Mouse (Mus musculus) ZHBTc4 (cell line): ENCODE measurements around the gene Slc6a9.
A peak's percentile ranks its signal among the peaks of the same experiment; 100 is the strongest.

ENCODE experiments used
- DNase-seq: peaks from one replicate; pipeline ENCODE4 v3.0.0-alpha.2; 2011; ENCODE audit warnings: low read depth, low spot score

The Slc6a9 gene

DNA sequence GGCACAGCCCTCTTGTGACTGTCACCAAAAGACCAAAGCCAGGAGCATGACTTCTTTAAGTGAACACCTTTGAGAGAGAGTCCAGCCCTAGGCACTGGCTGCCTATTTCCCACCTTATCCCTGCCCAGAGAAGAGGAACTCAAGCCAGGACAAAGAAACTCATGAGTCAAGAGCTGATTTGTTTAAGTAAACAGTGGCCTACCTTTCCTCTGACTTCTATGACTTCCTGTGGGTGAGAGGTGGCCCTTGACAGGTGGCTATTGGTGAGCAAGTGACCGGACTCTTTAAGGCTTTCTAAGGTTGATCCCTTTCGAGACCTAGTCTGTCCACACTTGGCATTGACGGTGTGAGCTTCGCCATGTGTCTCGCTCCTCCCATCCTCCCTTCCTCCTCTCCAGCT, 6.5 kb downstream of the Slc6a9 start:
- no peak for DNase-seq

DNA sequence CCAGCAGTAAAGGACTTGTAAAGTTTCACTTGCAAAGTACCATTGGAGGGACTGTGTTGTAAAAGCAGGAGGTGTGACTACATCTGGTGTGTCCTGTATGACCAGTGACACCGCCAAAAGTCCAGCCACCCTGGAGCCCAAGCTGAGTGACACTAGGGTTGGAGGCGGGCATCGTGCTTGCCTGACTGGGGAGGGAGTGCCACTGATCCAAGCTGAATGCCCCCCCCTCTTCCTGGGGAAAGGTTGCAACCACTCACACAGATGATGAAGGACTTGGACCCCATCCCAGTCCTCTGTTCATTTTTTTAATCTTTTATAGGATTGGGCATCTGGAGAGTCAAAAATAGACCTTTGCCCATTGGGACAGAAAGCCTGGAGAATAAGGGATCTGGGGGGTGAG, 7.3 kb downstream of the Slc6a9 start:
- no peak for DNase-seq

DNA sequence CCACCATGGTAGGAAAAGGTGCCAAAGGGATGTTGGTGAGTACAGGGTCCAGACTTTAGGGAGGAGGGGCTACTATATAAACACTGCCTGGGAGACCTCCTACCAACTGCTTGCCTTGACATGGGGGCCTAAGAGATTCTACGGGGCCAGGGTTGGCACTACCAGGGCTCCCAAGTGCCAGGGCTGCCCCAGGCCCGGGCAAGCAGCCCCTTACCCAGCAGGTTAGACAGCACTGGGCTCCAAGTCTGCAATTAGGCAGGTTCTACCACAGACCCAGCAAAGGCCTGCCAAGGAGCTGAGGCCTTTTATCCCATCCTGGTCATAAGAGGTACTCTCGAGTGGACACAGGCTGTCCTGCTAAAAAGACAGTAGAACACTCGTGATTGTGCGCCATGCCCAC, 8.8 kb downstream of the Slc6a9 start:
- DNase-seq = no peak

DNA sequence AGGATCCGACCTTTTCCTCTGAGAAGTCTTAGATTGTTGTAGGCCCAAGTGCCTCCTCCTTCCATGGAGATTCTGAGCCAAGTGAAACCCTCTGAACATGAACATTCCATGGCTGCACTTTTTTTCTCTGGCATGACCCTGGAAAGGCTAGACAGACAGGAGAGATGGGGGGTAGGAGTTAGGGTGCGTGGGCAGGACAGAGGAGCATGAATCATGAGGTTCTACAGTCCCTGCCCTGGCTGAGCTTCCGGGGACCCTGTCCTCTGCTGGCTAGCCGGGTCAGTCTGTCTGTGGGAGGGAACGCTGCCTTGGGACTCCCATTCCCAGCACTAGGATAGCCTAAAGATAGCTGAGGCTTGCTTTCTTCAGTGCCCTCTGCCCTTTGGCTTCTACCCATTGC, 10.2 kb downstream of the Slc6a9 start:
- DNase-seq = no peak

DNA sequence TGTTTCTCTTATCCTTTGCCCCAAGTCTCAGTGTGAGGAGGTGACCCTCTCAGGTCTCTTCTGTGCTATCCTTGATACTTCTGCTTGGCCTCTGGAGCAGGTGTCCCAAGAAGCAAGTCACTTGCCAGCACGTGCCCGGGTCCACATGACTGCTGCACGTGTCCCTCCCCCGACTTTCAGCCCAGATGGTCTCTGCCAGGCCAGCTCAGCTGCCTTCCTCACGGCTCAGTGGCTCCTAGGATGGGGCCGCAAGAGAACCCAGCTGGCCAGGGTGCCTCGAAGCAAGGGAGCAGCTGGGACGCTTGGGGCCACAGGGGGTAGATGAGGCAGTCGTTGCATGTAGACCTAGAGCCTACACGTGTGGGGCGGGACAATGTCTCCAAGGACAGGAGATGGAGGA, 11.0 kb downstream of the Slc6a9 start:
- DNase-seq = no peak

DNA sequence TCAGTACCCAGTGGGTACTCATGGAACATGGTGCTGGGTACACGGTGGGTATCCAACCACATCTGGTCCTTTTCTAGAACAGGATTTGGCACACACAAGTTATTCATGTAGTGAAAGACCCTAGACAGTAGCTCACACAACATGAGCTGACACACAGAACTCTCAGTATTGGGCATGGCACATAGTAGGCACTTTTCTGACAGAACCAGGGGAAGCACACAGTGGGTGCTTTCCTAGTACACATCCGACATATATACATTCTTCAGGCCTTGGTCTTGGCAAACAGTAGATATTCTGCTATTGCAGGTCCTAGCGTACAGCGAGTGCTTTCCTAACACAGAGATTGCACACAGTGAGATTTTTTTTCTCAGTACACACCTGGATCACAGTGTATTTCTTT, 12.0 kb downstream of the Slc6a9 start:
- DNase-seq = no peak

DNA sequence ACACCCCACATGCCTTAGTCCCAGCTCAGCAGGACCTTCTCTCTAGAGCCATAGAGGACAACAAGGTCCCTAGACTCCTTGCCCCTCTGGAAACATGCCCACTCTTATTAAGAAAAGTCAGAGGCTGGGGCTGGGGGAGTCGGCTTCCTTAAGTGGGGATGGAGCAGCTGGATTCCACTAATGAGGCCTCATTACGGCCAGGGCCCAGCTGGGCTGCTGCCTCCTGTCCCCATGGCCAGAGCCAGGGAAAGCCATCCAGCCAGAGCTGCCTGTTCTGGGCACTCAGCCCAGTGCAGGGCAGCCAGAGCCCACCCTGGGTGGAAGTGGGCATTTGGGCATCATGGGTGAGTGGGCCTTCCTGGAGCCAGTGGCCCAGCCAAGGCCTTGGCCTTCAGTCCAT, 12.7 kb downstream of the Slc6a9 start:
- DNase-seq = no peak

DNA sequence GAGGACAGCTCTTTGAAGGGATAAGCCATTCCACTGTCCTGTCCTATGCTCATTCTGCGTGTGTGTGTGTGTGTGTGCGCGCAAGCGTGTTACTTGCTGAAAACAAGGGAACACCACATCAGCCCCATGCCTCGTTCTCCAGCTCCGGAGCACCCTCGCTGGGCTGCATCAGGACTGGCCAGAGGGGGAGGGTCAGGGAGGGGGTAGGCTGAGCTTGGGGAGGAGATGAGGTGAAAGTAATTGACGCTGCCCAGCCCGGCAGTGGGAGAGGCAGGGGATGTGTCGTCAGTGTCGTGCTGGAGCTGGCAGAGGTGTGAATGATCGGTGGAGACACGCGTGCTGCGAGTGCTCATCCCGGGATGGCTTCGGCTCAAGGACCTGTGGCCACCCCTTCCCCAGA, 14.8 kb downstream of the Slc6a9 start:
- DNase-seq = no peak

DNA sequence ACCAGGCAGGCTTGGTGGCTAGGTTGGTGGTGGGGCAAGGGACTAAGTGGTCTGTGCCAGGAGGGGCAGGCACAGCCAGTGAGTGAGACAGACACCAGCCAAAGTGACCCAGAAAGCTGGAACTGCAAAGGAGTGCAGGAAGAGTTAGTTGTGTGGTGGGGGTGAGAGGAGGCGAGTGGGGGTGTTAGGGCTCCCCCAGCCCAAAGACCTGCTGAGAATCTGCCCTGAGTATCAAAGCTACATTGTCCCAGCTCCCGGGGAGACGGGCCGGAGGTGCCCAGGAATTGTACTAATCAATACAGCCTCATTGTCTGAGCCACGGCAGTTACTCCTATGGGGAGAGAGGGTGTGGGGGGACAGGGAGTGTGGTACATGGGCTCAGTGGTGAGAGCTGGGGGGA, 15.2 kb downstream of the Slc6a9 start:
- no peak for DNase-seq

DNA sequence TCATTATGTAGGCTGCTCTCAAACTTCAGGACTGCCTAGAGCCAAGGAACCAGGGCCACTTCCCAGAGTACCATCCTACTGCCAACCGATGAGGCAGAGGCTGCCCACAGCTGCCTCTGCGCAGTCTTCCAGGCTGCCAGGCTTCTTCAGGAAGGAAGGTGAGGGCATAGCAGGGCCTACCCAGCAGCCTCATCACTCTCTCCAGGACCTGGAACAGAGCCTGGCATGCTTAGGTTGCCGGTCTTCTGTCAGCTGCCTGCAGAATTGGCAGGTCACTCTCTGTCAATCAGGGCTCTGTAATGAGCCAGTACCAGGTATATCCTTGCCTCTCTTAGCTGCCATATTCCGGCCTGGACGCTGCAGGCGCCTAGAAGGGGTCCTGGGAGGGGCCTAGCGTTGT, 15.9 kb downstream of the Slc6a9 start:
- no peak for DNase-seq

DNA sequence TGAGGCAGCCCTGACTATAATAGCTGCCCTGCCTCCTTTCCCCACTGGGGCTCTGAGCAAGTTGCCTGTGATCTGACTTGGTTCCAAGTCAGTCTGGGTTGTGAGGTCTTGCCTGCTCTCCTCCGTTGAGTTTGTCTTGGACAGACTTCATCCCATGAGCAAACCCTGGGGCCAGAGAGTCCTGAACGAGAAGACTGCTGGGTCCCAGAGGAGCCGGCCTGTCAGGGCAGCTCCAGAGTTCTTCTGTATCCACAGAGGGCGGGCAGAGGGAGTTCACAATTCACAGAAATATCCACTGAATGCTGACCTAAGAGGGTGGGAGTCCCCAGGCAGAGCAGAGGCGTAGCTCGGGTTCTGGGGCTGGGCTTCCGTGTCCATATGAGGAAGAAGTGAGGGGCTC, 16.6 kb downstream of the Slc6a9 start:
- no peak for DNase-seq

DNA sequence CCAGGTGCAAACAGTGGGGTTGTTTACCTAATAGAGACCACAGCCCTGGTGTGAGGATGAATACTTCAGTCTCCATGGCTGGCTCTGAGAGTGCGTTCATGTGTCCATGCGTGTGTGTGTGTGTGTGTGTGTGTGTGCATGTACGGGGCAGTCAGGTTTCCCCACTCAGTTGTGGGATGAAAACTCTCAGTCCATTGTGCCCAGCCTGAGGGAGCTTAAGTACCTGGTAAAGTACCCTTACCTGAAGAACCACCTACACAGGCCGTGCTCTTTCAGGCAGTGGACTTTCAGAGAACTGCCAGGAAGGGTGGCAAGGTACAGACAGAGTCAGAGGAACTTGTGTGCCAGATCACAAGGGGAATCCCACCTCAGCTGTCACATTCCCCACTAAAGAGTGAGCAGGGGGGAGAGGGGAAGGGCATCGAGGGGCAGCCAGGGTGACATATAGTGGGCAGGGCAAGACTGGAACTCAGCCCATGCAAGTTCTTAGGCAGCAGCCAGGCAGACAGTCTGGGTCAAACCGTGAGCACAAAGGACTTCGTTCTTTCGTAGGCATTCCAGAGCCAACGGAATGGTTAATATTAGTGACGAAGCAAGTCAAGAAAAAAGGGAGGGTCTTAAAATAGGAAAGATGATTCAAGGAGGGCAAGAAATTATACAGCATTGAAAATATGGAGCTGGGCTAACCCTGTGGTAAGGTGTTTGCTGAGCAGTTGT, 18.0 kb downstream of the Slc6a9 start:
- DNase-seq = no peak

DNA sequence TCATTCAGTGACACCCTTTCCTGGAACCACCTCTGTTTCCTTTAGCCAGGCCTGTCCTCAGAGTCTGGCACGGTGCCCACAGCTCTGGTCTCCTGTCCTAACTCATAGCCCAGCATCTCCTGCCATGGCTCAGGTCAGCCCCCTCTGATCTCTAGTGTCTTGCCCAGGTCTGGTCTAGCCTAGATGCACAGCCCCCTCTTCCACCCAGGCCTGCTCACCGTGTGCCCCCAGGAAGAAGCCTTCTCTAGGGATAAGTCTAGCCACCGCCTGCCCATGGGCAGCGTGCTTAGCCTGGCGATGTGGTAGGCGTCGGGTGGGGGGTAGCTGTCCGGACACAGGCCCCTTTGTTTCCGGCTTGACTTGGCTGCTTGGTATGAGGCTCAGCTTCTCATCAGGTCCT, 20.8 kb downstream of the Slc6a9 start:
- DNase-seq = no peak

DNA sequence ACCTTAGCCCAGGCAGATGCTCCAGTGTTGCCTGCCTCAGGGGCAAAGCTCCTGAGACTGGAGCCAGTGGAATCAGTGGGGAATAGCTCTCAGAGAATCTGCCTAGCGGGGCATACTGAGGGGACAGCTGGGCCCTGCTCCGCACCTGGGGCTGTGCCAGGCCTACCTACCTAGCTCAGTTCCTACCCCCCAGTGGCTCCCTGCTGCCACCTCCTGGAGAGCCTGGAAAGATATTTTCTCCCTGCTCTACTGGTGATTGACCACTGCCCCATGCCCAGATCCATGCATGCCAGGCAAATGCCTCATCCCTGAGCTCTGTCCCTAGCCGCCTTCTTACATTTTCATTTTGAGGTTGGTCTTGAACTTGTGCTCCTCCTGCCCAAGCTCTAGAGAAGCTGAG, 24.5 kb downstream of the Slc6a9 start:
- peak; percentile 39 for DNase-seq

DNA sequence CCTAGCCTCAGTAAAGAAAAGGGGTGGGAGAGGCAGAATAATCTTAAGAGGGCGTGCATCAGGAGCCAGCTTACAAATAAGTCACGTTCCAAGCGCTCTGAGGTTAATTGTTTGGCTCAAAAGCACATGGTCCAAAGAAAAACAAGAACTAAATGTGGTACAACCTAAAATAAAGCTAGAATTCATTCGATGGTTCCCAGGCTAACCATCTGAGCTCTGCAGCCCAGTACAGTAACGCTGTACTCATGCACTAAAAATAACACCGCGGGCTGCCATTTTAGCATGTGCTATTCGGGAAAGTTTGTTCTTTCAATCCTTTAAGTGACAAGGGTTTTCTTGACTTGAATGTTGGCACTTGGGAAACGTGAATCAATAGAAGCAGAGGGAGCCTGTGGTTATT, 26.3 kb downstream of the Slc6a9 start:
- DNase-seq = no peak

DNA sequence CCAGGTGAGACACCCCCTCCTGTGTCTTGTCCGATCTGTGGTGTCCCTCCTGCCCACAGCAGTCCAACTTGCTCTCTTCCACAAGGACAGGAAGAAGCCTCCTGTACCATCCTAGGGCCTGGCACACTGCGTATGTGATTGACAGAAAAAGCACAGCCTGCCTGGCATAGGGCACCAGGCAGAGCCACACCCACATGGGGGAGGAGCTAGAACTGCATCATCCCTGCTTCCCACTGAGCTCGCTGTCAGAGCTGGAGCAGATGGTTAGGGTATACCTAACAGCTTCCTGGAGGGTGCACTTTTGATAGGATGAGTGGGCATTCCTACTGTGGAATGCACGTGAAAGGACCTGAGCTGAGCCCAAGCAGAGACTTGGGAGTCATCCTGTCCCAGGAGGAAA, 28.5 kb downstream of the Slc6a9 start:
- DNase-seq = no peak

DNA sequence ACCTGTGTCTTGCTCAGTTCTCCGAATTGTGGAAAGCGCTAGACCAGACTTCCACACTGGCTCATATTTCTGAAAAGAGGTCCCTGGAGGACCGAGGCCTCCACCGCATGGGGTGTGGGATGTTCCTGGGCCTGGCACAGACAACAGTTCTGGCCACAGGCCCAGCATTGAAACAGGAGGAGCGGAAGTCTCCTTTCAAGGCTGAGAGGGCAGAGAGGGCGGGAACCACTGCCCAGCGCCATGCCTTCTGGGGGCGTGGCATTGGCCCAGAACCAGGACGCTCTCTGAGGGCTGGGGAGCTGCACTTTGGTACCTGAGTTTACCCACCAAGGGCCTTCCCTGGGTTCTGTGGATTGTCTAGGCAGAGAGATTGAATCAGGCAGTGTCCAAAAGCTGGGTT, 31.8 kb downstream of the Slc6a9 start:
- DNase-seq = no peak

DNA sequence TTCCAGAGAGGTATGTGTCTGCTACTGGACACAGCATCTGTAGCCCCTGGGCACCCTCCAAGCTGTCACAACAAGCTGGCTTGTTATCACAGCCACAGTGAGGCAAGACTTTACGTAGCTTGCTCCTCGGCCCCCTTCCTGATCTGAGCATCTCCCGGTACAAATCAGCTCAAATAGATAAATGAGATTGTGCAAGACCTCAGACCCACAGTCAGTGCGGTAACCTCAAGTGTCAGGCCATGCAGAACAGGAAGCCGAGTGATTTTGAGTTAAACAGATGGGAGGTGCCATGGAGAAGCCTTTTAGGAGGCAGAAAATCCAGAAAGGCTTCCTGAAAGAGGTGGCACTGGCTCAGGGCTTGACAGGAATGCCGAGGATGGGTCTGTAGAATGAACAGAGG, 32.7 kb downstream of the Slc6a9 start:
- DNase-seq = no peak

DNA sequence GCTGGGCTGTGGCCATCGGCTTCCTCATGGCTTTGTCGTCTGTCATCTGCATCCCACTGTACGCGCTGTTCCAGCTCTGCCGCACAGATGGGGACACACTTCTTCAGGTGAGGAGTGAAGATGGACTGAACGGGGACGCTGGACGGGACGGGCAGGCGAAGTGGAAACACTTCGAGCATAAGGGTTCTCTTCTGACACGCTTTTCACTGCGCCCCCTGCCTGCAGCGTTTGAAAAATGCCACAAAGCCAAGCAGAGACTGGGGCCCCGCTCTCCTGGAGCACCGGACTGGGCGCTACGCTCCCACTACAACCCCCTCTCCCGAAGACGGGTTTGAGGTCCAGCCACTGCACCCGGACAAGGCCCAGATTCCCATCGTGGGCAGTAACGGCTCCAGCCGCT, 33.5 kb downstream of the Slc6a9 start:
- DNase-seq = peak; percentile 68

DNA sequence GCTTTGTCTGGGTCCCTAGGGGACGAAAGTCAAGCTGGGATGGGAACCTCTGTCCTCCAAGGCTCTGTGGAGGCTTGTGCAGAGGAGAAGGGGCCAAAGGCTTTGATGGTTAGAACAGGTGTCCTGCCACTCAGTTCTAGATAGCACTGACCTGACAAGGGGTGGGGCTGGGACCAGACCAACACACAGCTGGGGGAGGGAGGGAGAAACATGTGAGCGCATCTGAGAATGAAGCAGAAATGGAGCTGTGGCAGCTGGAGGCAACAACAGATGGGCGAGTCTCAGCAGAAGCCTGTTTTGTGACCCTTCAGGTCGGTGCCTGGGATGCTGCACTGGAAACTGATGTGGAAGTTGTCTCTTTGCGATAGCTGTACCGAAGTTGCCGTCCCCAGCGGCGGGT, 35.0 kb downstream of the Slc6a9 start:
- DNase-seq = no peak

DNA sequence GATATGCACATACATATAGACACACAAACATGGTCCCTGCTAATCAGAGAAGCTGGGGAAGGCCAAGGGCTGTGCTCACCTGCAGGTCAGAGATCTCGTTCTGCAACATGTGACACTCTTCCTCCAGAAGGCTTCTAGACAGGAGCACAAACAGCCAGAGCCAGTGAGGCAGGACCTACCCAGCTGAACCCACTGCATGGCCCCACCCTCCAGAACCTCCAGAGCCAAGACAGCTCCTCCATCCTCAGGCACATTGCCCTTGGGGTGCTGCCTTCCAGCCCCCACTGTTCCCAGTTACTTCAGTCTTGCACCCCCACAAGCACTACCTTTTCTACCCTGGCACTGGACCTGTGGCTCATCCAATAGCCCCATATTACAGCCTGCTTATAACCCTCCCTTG, 36.1 kb downstream of the Slc6a9 start:
- DNase-seq = no peak

DNA sequence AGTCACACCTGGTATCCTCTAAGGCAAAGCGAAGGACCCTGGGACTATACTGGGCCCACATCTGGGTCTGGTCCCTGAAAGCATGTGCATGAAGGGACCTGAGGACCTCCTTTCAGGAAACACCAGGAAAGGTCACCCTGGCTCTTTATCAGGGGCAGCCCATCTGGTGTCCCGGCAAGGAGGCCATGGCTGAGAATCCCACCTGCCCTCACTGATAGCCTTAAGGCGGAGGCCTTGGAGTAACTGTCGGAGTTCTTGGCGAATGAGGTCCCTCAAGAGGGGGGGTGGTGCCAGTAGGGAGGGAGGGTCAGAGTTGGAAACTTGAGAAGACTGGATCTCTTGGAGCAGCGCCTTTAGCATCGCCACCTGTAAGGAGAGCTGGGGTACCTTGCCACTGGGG, 37.5 kb downstream of the Slc6a9 start:
- no peak for DNase-seq

DNA sequence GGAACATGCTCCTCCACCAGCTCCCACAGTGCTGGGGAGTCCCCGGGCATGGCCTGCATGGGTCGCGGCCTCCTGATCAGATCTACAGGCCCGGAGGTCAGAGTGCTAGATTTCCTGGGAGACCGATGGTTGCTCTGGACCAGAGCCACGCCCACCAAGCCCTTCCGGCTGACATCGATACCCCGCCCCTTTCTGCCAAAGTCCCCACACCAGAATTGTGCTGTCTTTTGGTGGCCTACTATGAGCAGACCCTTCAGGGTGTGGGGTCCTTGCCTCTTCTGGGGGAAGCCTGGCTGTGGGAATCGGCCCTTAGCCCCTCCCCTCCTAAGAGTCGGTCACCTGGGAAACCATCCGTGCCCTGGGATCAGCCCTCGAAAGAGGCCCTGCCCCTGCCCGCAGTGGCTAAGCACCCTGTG, 38.2 kb downstream of the Slc6a9 start, which contains the start of gene Ccdc24:
Gene Ccdc24, minus strand, starts transcription at position 87 of the 416 bp plus-strand sequence.
- DNase-seq = peak; percentile 66

DNA sequence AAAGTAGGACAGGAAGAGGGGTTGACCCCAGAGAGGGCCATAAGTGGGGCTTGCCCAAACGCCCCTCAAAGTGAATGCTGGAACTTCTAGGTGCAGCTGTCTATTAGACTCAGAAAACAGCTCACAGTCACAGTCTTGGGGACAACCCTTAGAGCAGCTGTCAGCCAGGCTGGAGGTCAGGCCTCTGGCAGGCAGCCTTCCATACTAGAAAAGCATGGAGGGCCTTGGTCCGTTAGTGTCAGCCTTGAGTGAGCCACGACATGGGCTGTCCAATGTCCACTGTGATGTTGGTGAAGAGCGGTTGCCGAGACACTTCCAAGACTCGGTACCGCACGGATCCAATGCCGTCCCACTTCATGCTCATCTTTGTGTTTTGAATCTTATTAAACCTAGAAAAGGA, 39.3 kb downstream of the Slc6a9 start:
- DNase-seq = no peak
